Mouse (Mus musculus) limb, embryonic 14.5 days (tissue): Measurements from ENCODE around the gene H2al1o. TPM values are rescaled to one million over a fixed set of nuclear protein-coding genes. Genes with fewer than 3 reads are reported as not detected.
"Not testable (repeated sequence)": the region's sequence is repeated elsewhere in the genome, so short reads cannot be mapped to it uniquely, and the experiment has no call there.

Experiments used
- ATAC-seq: fragments of 200-750 bp; cut with Nextera tagmentation; 2 replicates; pipeline ENCODE4 v1.8.0; 2017; ENCODE audit warnings: low read depth, moderate number of reproducible peaks, moderate TSS enrichment; ENCODE audit not compliant: low FRiP score
- DNase-seq: peaks from one replicate; pipeline ENCODE4 v3.0.0-alpha.2; 2015; ENCODE audit warnings: low spot score
- H3K27ac ChIP-seq: fragments of 300-500 bp; sonication (generic); replicated peaks from 2 replicates; pipeline ENCODE4 v1.5.1; 2014; ENCODE audit warnings: low read depth, mild to moderate bottlenecking, low read length, moderate library complexity, mixed read lengths
- H3K27me3 ChIP-seq: fragments of 300-500 bp; sonication (generic); 2 replicates; pipeline ENCODE4 v1.6.1; 2014; ENCODE audit warnings: low read length, mixed read lengths; ENCODE audit not compliant: control insufficient read depth, insufficient read depth
- H3K36me3 ChIP-seq: fragments of 300-500 bp; sonication (generic); 2 replicates; pipeline ENCODE4 v1.6.1; 2014; ENCODE audit warnings: mild to moderate bottlenecking, low read length, moderate library complexity, mixed read lengths; ENCODE audit not compliant: control insufficient read depth, insufficient read depth
- H3K4me1 ChIP-seq: fragments of 300-500 bp; sonication (generic); 2 replicates; pipeline ENCODE4 v1.6.1; 2014; ENCODE audit warnings: antibody characterized with exemption, low read length, mixed read lengths; ENCODE audit not compliant: control insufficient read depth, insufficient read depth
- H3K4me2 ChIP-seq: fragments of 300-500 bp; sonication (generic); replicated peaks from 2 replicates; pipeline ENCODE4 v1.6.1; 2014; ENCODE audit warnings: low read depth, mild to moderate bottlenecking, low read length, moderate library complexity; ENCODE audit not compliant: severe bottlenecking
- H3K4me3 ChIP-seq: fragments of 300-500 bp; sonication (generic); replicated peaks from 2 replicates; pipeline ENCODE4 v1.5.1; 2014; ENCODE audit warnings: low read length
- H3K9ac ChIP-seq: fragments of 300-500 bp; sonication (generic); 2 replicates; pipeline ENCODE4 v1.6.1; 2014; ENCODE audit warnings: mild to moderate bottlenecking, low read depth, low read length, moderate library complexity; ENCODE audit not compliant: severe bottlenecking
- H3K9me3 ChIP-seq: fragments of 300-500 bp; sonication (generic); 2 replicates; pipeline ENCODE4 v1.6.1; 2016; ENCODE audit warnings: low read length; ENCODE audit not compliant: control insufficient read depth
- POLR2A ChIP-seq: fragments of 200-500 bp; IDR thresholded peaks from 2 replicates; pipeline ENCODE4 v1.8.0; 2012; ENCODE audit warnings: inconsistent platforms, mild to moderate bottlenecking, moderate library complexity, borderline replicate concordance; ENCODE audit not compliant: insufficient read depth, insufficient read length; ENCODE audit errors: extremely low read depth
- WGBS: fragments of 180-500 bp; shearing (Covaris S2); extraction: QIAGEN DNeasy Blood & Tissue Kit; methylation state at CpG from one replicate; pipeline ENCODE4 v1.1.7; 2014; 5-methylcytosine and 5-hydroxymethylcytosine counted together
- polyA plus RNA-seq, 2 experiments: library from polyadenylated mRNA; depleted of rRNA in 1 of 2; stranded (reverse) in 1 of 2; unstranded in 1 of 2; fragments of >200 nt; fragmentation: Nextera tagmentation in 1 of 2; extraction: Ambion mirVana in 1 of 2; gene quantifications; 2 replicates each; pipeline versions ENCODE4 v1.2.1 to v1.2.3; 2012 to 2014

The H2al1o gene
- not detected in 2 replicates for polyA plus RNA-seq (2012; rRNA removed)
- polyA plus RNA-seq (2014; fragmentation: Nextera tagmentation; extraction: Ambion mirVana): not detected in 2 replicates

- H3K27me3 ChIP-seq, H3K9me3 ChIP-seq, H3K4me2 ChIP-seq, DNase-seq, H3K4me1 ChIP-seq, H3K27ac ChIP-seq, ATAC-seq, H3K36me3 ChIP-seq, H3K4me3 ChIP-seq, H3K9ac ChIP-seq: not testable (repeated sequence)
- 86% methylated on average over 3 of the region's 3 CpGs for WGBS
Measured at GRCm38 (mm10) chrX:9572309-9572708, at the start of gene H2al1o. Gene H2al1o (minus strand): TSS chrX:9572409.

GRCm38 (mm10) chrX:9598036-9598435 lies 25.8 kb upstream of the H2al1o start:
- H3K27me3 ChIP-seq, ATAC-seq, H3K4me3 ChIP-seq, H3K4me1 ChIP-seq, H3K27ac ChIP-seq, H3K36me3 ChIP-seq, H3K9ac ChIP-seq, H3K9me3 ChIP-seq, H3K4me2 ChIP-seq, DNase-seq: not testable (repeated sequence)
- 87% methylated on average over 7 of the region's 7 CpGs for WGBS

- Histone ChIP-seq H3K4me2 (no peak overlapping the region), H3K27me3 (no peaks in the 10 kb centered on the region), H3K27ac (no peak overlapping the region), H3K4me1 (no peaks in the 10 kb centered on the region), H3K4me3 (no peak overlapping the region), H3K9ac (no peak overlapping the region), H3K36me3 (no peaks in the 10 kb centered on the region), H3K9me3 (no peaks in the 10 kb centered on the region)
- no peak for ATAC-seq
- DNase-seq: no peak
- 82% methylated on average over 3 of the region's 3 CpGs for WGBS
- TF ChIP-seq POLR2A: no peak
Measured at GRCm38 (mm10) chrX:9536881-9537280, 35.3 kb downstream of the H2al1o start.

Other genes with a start within 250 kb of the H2al1o start
- not detected in 2 replicates for gene H2al1k, start 221.8 kb downstream of the H2al1o start, polyA plus RNA-seq (2012; rRNA removed)
- not detected in 2 replicates for gene H2al1k, start 221.8 kb downstream of the H2al1o start, polyA plus RNA-seq (2014; fragmentation: Nextera tagmentation; extraction: Ambion mirVana)
- 0.83 and 1.1 TPM in 2 replicates for gene Cybb, start 84.6 kb downstream of the H2al1o start, polyA plus RNA-seq (2012; rRNA removed)
- 3.1 and 3.8 TPM in 2 replicates for gene Cybb, start 84.6 kb downstream of the H2al1o start, polyA plus RNA-seq (2014; fragmentation: Nextera tagmentation; extraction: Ambion mirVana)
- 23.7 and 38.6 TPM in 2 replicates for gene Dynlt3, start 90.6 kb upstream of the H2al1o start, polyA plus RNA-seq (2012; rRNA removed)
- gene Dynlt3, start 90.6 kb upstream of the H2al1o start, polyA plus RNA-seq (2014; fragmentation: Nextera tagmentation; extraction: Ambion mirVana): 45.8 and 58.4 TPM in 2 replicates